Comparison of ENCODE assay signal across 22 mouse cellular contexts in the genomic region with DNA sequence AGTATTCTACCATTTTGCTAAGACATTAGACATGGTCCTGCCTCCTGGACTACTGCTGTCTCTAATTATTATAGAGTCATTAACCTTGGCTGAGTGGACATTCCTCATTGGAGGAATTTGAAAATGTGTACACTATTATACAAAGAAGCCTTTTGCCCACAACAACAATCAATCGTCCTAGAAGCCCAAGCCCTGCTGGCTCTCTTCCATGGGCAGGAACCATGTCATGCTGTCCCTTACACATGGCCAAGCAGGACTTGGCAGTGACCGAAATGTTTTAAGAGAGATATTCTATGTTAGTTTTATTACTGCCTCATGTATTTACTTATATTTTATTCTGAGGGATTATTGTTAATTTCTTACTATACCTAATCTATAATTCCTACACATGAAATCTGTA.
"Had no signal": no experiment of that assay in that cellular context is flagged by ENCODE, and none has a peak within 500 bp of the region (broad histone marks: within the 10 kb centered on the region; RNA-seq: fewer than 3 reads in every experiment).

No protein-coding gene starts in this region.

- H3K4me3 ChIP-seq: kidney, embryonic 15.5 days; left cerebral cortex, adult 2 months; limb, embryonic 10.5 days; limb, embryonic 13.5 days; midbrain, embryonic 12.5 days; stomach, embryonic 15.5 days had no signal

- DNase-seq: kidney, adult 11 months; kidney, adult 8-10 months; kidney, postnatal 10 days; kidney, postnatal 36 days; layer of hippocampus, postnatal 36 days; liver; liver, postnatal 0 days; lung, embryonic 14.5 days; retina, postnatal 1 day; right cerebral cortex, postnatal 25 days; spleen, adult 18-20 months; thymus, postnatal 25 days had no signal

- ATAC-seq: liver, postnatal 0 days; lung, postnatal 0 days; midbrain, embryonic 16.5 days had no signal

- H3K27me3 ChIP-seq: kidney, embryonic 15.5 days; limb, embryonic 13.5 days; midbrain, embryonic 12.5 days; stomach, embryonic 15.5 days had no signal

- H3K27ac ChIP-seq: kidney, embryonic 15.5 days; left cerebral cortex, adult 2 months; limb, embryonic 10.5 days; limb, embryonic 13.5 days; liver, embryonic 14.5 days; macrophage; midbrain, embryonic 12.5 days; stomach, embryonic 15.5 days had no signal

- H3K36me3 ChIP-seq: kidney, embryonic 15.5 days; limb, embryonic 10.5 days; limb, embryonic 13.5 days; midbrain, embryonic 12.5 days; stomach, embryonic 15.5 days had no signal

- H3K9ac ChIP-seq: kidney, embryonic 15.5 days; limb, embryonic 13.5 days; liver, embryonic 14.5 days; liver, postnatal 0 days; lung, embryonic 14.5 days; midbrain, embryonic 12.5 days; stomach, embryonic 15.5 days had no signal

- H3K9me3 ChIP-seq: kidney, embryonic 15.5 days; limb, embryonic 10.5 days; limb, embryonic 13.5 days; midbrain, embryonic 12.5 days; stomach, embryonic 15.5 days had no signal

- H3K4me1 ChIP-seq: kidney, embryonic 15.5 days; limb, embryonic 10.5 days; limb, embryonic 13.5 days; midbrain, embryonic 12.5 days; stomach, embryonic 15.5 days had no signal

- H3K4me2 ChIP-seq: kidney, embryonic 15.5 days; limb, embryonic 13.5 days; lung, embryonic 14.5 days; midbrain, embryonic 12.5 days; stomach, embryonic 15.5 days had no signal
